In the genomic region with DNA sequence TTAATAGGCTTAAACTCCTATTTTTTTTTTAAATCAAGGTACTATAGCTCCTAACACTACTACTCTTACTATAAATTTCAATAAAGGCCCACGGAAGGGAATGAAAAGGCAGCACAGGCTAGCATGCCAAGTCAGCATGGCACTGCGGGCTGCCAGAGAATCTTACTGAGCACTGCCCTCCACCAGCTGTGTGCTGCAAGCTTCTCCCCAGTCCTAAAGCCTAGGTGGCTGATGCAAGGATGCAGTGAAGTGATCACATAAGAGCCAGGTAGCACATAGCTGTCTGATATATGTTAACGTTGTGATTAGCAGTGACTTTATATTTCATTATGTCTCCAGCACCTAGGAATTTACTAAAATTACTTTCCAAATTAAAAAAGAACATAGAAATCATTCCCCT, we compare ENCODE assay signal across 8 mouse cellular contexts. TPM values are rescaled to one million over a fixed set of nuclear protein-coding genes. Genes with fewer than 3 reads are reported as not detected.
A peak's percentile ranks its signal among the peaks of the same experiment; 100 is the strongest.
DNase-seq lines count a peak whose midpoint lies in the region; ATAC-seq and TF ChIP-seq lines count a peak whose summit lies in the region.

No protein-coding gene starts in this region.

- no peak overlapping the region for H3K27ac ChIP-seq in cerebellum, adult 2 months (ENCODE audit: insufficient read depth, low read length)
- H3K27ac ChIP-seq in hindbrain, embryonic 16.5 days (ENCODE audit: low read depth, low read length): no peak overlapping the region

- H3K9ac ChIP-seq in hindbrain, embryonic 16.5 days (ENCODE audit: low read depth, low read length): peak overlapping the region; percentile 6; the same call in 1 of the 2 replicates

- no peak for TF ChIP-seq POLR2A in cerebellum, adult 2 months (IDR thresholded peaks at IDR 0.05; ENCODE audit: borderline replicate concordance, insufficient read depth, low read length)

- peak overlapping the region; percentile 61 for H3K4me3 ChIP-seq in cerebellum, adult 2 months (replicated peaks; ENCODE audit: insufficient read depth, low read depth, low read length)
- H3K4me3 ChIP-seq in hindbrain, embryonic 16.5 days (ENCODE audit: low read length): peak overlapping the region; percentile 7; the same call in 1 of the 2 replicates

- no peaks in the 10 kb centered on the region for H3K9me3 ChIP-seq in hindbrain, embryonic 16.5 days (ENCODE audit: control insufficient read depth, low read length)

- DNase-seq in cerebellum, adult 2 months: no peak
- DNase-seq in cerebellum, adult 11-12 months: no peak
- peak; percentile 16 for DNase-seq in thymus, postnatal 0 days (ENCODE audit: low spot score)
- DNase-seq in thymus, adult 18-20 months: no peak
- no peak for DNase-seq in cerebellum, adult 11 months
- no peak for DNase-seq in frontal cortex, postnatal 10 days (ENCODE audit: low spot score in 2 of 2)

- 10% methylated on average over 3 of the region's 3 CpGs for WGBS in cerebellum, adult 2 months
- WGBS in hindbrain, embryonic 16.5 days: 14% methylated on average over 3 of the region's 3 CpGs

- peaks cover 3% of the 10 kb centered on the region for H3K4me1 ChIP-seq in cerebellum, adult 2 months (ENCODE audit: control insufficient read depth, insufficient read depth, low read length)
- H3K4me1 ChIP-seq in hindbrain, embryonic 16.5 days (ENCODE audit: control insufficient read depth, insufficient read depth, low read depth, low read length): peaks cover 6% of the 10 kb centered on the region

- no peaks in the 10 kb centered on the region; the same call in 1 of the 2 replicates for H3K27me3 ChIP-seq in cerebellum, adult 2 months (ENCODE audit: control insufficient read depth, insufficient read depth, low read length)
- H3K27me3 ChIP-seq in hindbrain, embryonic 16.5 days (replicated peaks; ENCODE audit: control insufficient read depth, insufficient read depth, low read length): no peaks in the 10 kb centered on the region

- peak overlapping the region; percentile 49 for H3K4me2 ChIP-seq in hindbrain, embryonic 16.5 days (ENCODE audit: low read length)

- no peaks in the 10 kb centered on the region for H3K36me3 ChIP-seq in hindbrain, embryonic 16.5 days (ENCODE audit: control insufficient read depth, insufficient read depth, low read length)

- no peak for TF ChIP-seq CTCF in cerebellum, adult 2 months (IDR thresholded peaks at IDR 0.05; ENCODE audit: borderline replicate concordance, insufficient read depth, low read depth, low read length)

- no peak for ATAC-seq in hindbrain, embryonic 16.5 days
- peak; percentile 31; the same call in 1 of the 2 replicates for ATAC-seq in megakaryocyte-erythroid progenitor cell, adult 5-6 weeks (replicated peaks; ENCODE audit: low FRiP score, low TSS enrichment, poor library complexity, severe bottlenecking)

RNA-seq across cellular contexts. Expression of a gene that starts 1.1 kb away (rescaled TPM):
- polyA plus RNA-seq in cerebellum, adult 2 months (2012; rRNA removed): 45.7 and 46.8 TPM in 2 replicates
- polyA plus RNA-seq in thymus, postnatal 0 days (2015; fragmentation: Nextera tagmentation; extraction: Ambion mirVana): 42.1 and 43.7 TPM in 2 replicates
- 14.6 and 16.7 TPM in 2 replicates for polyA plus RNA-seq in hindbrain, embryonic 16.5 days (2015; fragmentation: Nextera tagmentation; extraction: Ambion mirVana)
- total RNA-seq in megakaryocyte-erythroid progenitor cell, adult 5-6 weeks (2014; fragmentation: Nextera tagmentation): 281 and 343 TPM in 2 replicates
- total RNA-seq in megakaryocyte-erythroid progenitor cell, adult 5-6 weeks (2017): 157 and 214 TPM in 2 replicates

RNA-seq across cellular contexts. Expression of a gene that starts 17.0 kb away (rescaled TPM):
- 17.5 and 18.4 TPM in 2 replicates for polyA plus RNA-seq in cerebellum, adult 2 months (2012; rRNA removed)
- 37.5 and 39.0 TPM in 2 replicates for polyA plus RNA-seq in thymus, postnatal 0 days (2015; fragmentation: Nextera tagmentation; extraction: Ambion mirVana)
- polyA plus RNA-seq in hindbrain, embryonic 16.5 days (2015; fragmentation: Nextera tagmentation; extraction: Ambion mirVana): 28.0 and 28.9 TPM in 2 replicates
- 8.3 and 9.3 TPM in 2 replicates for total RNA-seq in megakaryocyte-erythroid progenitor cell, adult 5-6 weeks (2014; fragmentation: Nextera tagmentation)
- total RNA-seq in megakaryocyte-erythroid progenitor cell, adult 5-6 weeks (2017): 4.6 and 6.7 TPM in 2 replicates

RNA-seq across cellular contexts. Expression of a gene that starts 17.0 kb away (rescaled TPM):
- polyA plus RNA-seq in cerebellum, adult 2 months (2012; rRNA removed): 4.0 and 4.4 TPM in 2 replicates
- 16.1 and 21.3 TPM in 2 replicates for polyA plus RNA-seq in thymus, postnatal 0 days (2015; fragmentation: Nextera tagmentation; extraction: Ambion mirVana)
- polyA plus RNA-seq in hindbrain, embryonic 16.5 days (2015; fragmentation: Nextera tagmentation; extraction: Ambion mirVana): 8.2 and 11.7 TPM in 2 replicates
- total RNA-seq in megakaryocyte-erythroid progenitor cell, adult 5-6 weeks (2014; fragmentation: Nextera tagmentation): 2.4 TPM in 1 of 2 replicates, not detected in the other
- total RNA-seq in megakaryocyte-erythroid progenitor cell, adult 5-6 weeks (2017): 3.8 and 5.8 TPM in 2 replicates

RNA-seq across cellular contexts. Expression of a gene that starts 18.3 kb away (rescaled TPM):
- polyA plus RNA-seq in cerebellum, adult 2 months (2012; rRNA removed): 23.8 and 24.5 TPM in 2 replicates
- 11.9 and 15.9 TPM in 2 replicates for polyA plus RNA-seq in thymus, postnatal 0 days (2015; fragmentation: Nextera tagmentation; extraction: Ambion mirVana)
- polyA plus RNA-seq in hindbrain, embryonic 16.5 days (2015; fragmentation: Nextera tagmentation; extraction: Ambion mirVana): 6.2 and 6.5 TPM in 2 replicates
- 5.9 and 11.4 TPM in 2 replicates for total RNA-seq in megakaryocyte-erythroid progenitor cell, adult 5-6 weeks (2014; fragmentation: Nextera tagmentation)
- 2.2 and 3.9 TPM in 2 replicates for total RNA-seq in megakaryocyte-erythroid progenitor cell, adult 5-6 weeks (2017)

RNA-seq across cellular contexts. Expression of a gene that starts 18.6 kb away (rescaled TPM):
- 0.41 TPM in 1 of 2 replicates, not detected in the other for polyA plus RNA-seq in cerebellum, adult 2 months (2012; rRNA removed)
- 0.23 and 2.2 TPM in 2 replicates for polyA plus RNA-seq in thymus, postnatal 0 days (2015; fragmentation: Nextera tagmentation; extraction: Ambion mirVana)
- polyA plus RNA-seq in hindbrain, embryonic 16.5 days (2015; fragmentation: Nextera tagmentation; extraction: Ambion mirVana): 0.71 TPM in 1 of 2 replicates, not detected in the other
- 0.96 and 11.1 TPM in 2 replicates for total RNA-seq in megakaryocyte-erythroid progenitor cell, adult 5-6 weeks (2014; fragmentation: Nextera tagmentation)
- total RNA-seq in megakaryocyte-erythroid progenitor cell, adult 5-6 weeks (2017): 6.2 TPM in 1 of 2 replicates, not detected in the other
